Mouse (Mus musculus) intestine, embryonic 14.5 days (tissue): ENCODE measurements around the gene Exoc6. TPM values are rescaled to one million over a fixed set of nuclear protein-coding genes. Genes with fewer than 3 reads are reported as not detected.

ENCODE experiments used
- polyA plus RNA-seq: library from polyadenylated mRNA; unstranded; fragments of >200 nt; fragmentation: Nextera tagmentation; extraction: Ambion mirVana; gene quantifications from 2 replicates; pipeline ENCODE4 v1.2.1, GENCODE M21; 2014

The Exoc6 gene
- polyA plus RNA-seq, 1 experiment from 2014 or later = 15.7 TPM

Other genes starting within 250 kb of the Exoc6 start
- 54.1 and 62.0 TPM in 2 replicates for gene Ide, start 212.6 kb upstream of the Exoc6 start, polyA plus RNA-seq
- 60.3 and 71.1 TPM in 2 replicates for gene Kif11, start 174.0 kb upstream of the Exoc6 start, polyA plus RNA-seq
- 7.4 and 9.6 TPM in 2 replicates for gene Hhex, start 115.6 kb upstream of the Exoc6 start, polyA plus RNA-seq
- gene Cyp26c1, start 135.2 kb downstream of the Exoc6 start, polyA plus RNA-seq = not detected in 2 replicates
- gene Cyp26a1, start 147.4 kb downstream of the Exoc6 start, polyA plus RNA-seq = 2.4 and 2.5 TPM in 2 replicates